Mouse (Mus musculus) liver, adult 2 months (tissue): ENCODE results near the gene Dmrt2. TPM values are rescaled to one million over a fixed set of nuclear protein-coding genes. Genes with fewer than 3 reads are reported as not detected.

ENCODE experiments used
- DNase-seq: peaks from one replicate; pipeline ENCODE4 v3.0.0-alpha.2; 2011; ENCODE audit warnings: low read depth, low spot score; ENCODE audit errors: extremely low read depth
- H3K27ac ChIP-seq: fragments of 200-500 bp; replicated peaks from 2 replicates; pipeline ENCODE4 v1.5.1; 2012; ENCODE audit warnings: low read depth, mild to moderate bottlenecking, control low read depth, inconsistent platforms, low read length; ENCODE audit not compliant: insufficient read depth
- H3K27me3 ChIP-seq: fragments of 200-500 bp; 2 replicates; pipeline ENCODE4 v1.6.1; 2012; ENCODE audit warnings: mild to moderate bottlenecking, moderate library complexity, low read length, inconsistent platforms; ENCODE audit not compliant: control insufficient read depth, insufficient read depth
- H3K36me3 ChIP-seq: fragments of 200-500 bp; 2 replicates; pipeline ENCODE4 v1.6.1; 2012; ENCODE audit warnings: low read length, inconsistent platforms; ENCODE audit not compliant: control insufficient read depth, insufficient read depth
- H3K4me1 ChIP-seq: fragments of 200-500 bp; 2 replicates; pipeline ENCODE4 v1.6.1; 2011; ENCODE audit warnings: low read length; ENCODE audit not compliant: control insufficient read depth, insufficient read depth
- H3K4me3 ChIP-seq: fragments of 200-500 bp; 2 replicates; pipeline ENCODE4 v1.5.1; 2011; ENCODE audit warnings: low read depth, mild to moderate bottlenecking, control low read depth, low read length, moderate library complexity; ENCODE audit not compliant: insufficient read depth
- H3K79me2 ChIP-seq: fragments of 200-500 bp; 2 replicates; pipeline ENCODE4 v1.6.1; 2012; ENCODE audit warnings: inconsistent platforms, mild to moderate bottlenecking, low read length, moderate library complexity; ENCODE audit not compliant: control insufficient read depth, insufficient read depth
- H3K9ac ChIP-seq: fragments of 200-500 bp; 2 replicates; pipeline ENCODE4 v1.6.1; 2012; ENCODE audit warnings: low read depth, mild to moderate bottlenecking, control low read depth, inconsistent platforms, low read length
- CTCF ChIP-seq: fragments of 200-500 bp; IDR thresholded peaks from 2 replicates; pipeline ENCODE4 v1.5.1; 2011; ENCODE audit warnings: low read depth, low read length, control low read depth
- POLR2A ChIP-seq: fragments of 200-500 bp; IDR thresholded peaks from 2 replicates; pipeline ENCODE4 v1.6.1; 2011; ENCODE audit warnings: low read length, control low read depth; ENCODE audit not compliant: insufficient read depth; ENCODE audit errors: extremely low read depth
- WGBS: fragments of 180-500 bp; shearing (Covaris S2); methylation state at CpG from one replicate; pipeline ENCODE4 v1.1.7; 2018; 5-methylcytosine and 5-hydroxymethylcytosine counted together
- polyA plus RNA-seq: library from polyadenylated mRNA; depleted of rRNA; stranded (reverse); fragments of >200 nt; gene quantifications from 2 replicates; pipeline ENCODE4 v1.2.3, GENCODE M21; 2012
- total RNA-seq: library from RNA; depleted of rRNA; stranded (reverse); fragments of >200 nt; gene quantifications from 2 replicates; pipeline ENCODE4 v1.2.3, GENCODE M21; 2014

Dmrt2 gene
- total and polyA plus RNA-seq, 2 experiments: 0.42 to 0.74 TPM

GRCm38 (mm10) chr19:25665486-25666339 is 6.5 kb upstream of the Dmrt2 start:
- no peaks in the 10 kb centered on the region for H3K36me3 ChIP-seq
- no peak overlapping the region for H3K9ac ChIP-seq
- no peaks in the 10 kb centered on the region for H3K4me1 ChIP-seq
- H3K27me3 ChIP-seq: peaks cover 7% of the 10 kb centered on the region
- H3K27ac ChIP-seq: no peak overlapping the region
- H3K4me3 ChIP-seq: no peak overlapping the region
- TF ChIP-seq CTCF (no peak), POLR2A (no peak)
- 12% methylated on average over 30 of the region's 31 CpGs for WGBS
- no peak for DNase-seq
- H3K79me2 ChIP-seq: no peaks in the 10 kb centered on the region

DNA sequence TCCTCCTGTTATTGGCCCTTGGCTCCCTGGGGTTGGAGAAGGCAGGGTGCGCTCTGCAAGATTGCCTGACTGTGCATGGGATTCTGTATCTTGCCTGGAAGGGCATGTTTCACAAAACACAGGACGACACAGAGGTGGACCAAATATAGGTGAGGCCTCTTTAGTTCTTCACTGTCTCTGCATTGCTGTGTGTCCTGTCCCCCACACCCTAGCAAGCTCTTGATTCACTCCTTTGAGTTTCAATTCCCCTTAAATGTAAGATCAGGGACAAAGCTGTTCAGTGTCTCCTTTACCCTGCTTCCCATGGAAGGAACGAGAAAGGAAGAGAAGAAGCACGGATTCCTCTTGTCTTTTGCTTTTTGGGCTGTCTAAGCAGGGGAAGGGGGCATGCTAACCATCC is 4.4 kb upstream of the Dmrt2 start:
- no peaks in the 10 kb centered on the region for H3K4me1 ChIP-seq
- H3K36me3 ChIP-seq: no peaks in the 10 kb centered on the region
- H3K4me3 ChIP-seq: no peak overlapping the region
- H3K27me3 ChIP-seq: peaks cover 10% of the 10 kb centered on the region
- no peak for DNase-seq
- TF ChIP-seq POLR2A (no peak), CTCF (no peak)
- H3K9ac ChIP-seq: no peak overlapping the region
- no peaks in the 10 kb centered on the region for H3K79me2 ChIP-seq
- 52% methylated on average over 4 of the region's 4 CpGs for WGBS
- H3K27ac ChIP-seq: no peak overlapping the region

DNA sequence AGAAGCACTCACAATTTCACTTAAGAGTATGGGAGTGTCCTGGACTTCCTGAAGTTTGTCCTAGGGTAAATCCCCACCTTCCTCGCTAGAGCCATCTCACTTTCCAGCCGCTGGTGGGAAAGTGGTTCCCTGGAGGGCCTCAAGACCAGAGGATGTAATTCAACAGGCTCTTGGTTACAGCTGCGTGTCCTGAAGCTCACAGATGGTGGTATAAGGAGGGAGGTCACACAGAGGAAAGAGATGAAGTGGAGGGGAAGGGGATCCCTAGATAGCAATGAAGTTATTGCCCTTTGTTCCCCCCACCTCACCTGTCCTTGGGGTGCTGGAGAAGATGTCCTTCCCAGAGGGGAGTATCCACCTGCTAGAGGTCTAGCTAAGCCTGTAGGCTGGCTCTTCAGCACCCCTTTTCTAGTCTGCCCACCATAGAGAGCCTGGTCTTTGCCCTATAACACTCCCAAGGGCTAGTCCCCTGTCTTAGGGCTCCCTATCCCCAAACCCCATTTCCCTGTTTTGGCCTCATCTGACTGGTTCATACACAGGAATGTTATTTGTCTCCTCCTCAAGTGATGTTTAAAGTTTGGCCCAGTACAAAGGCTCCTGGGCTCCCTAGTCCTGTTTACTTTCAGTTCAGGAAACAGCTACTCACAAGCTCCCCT is 2.5 kb upstream of the Dmrt2 start:
- no peak overlapping the region for H3K27ac ChIP-seq
- 32% methylated on average over 3 of the region's 3 CpGs for WGBS
- no peak for DNase-seq
- H3K36me3 ChIP-seq: no peaks in the 10 kb centered on the region
- H3K79me2 ChIP-seq: no peaks in the 10 kb centered on the region
- H3K9ac ChIP-seq: no peak overlapping the region
- TF ChIP-seq CTCF (no peak), POLR2A (no peak)
- no peak overlapping the region for H3K4me3 ChIP-seq
- peaks cover 4% of the 10 kb centered on the region; the same call in 1 of the 2 replicates for H3K4me1 ChIP-seq
- H3K27me3 ChIP-seq: peaks cover 16% of the 10 kb centered on the region

GRCm38 (mm10) chr19:25670571-25671285 is 1.5 kb upstream of the Dmrt2 start:
- Histone ChIP-seq H3K36me3 (no peaks in the 10 kb centered on the region), H3K4me1 (peaks cover 4% of the 10 kb centered on the region; the same call in 1 of the 2 replicates), H3K4me3 (no peak overlapping the region), H3K27me3 (peaks cover 12% of the 10 kb centered on the region), H3K27ac (no peak overlapping the region), H3K79me2 (no peaks in the 10 kb centered on the region), H3K9ac (no peak overlapping the region)
- TF ChIP-seq POLR2A (no peak), CTCF (no peak)
- WGBS: 15% methylated on average over 17 of the region's 17 CpGs
- no peak for DNase-seq

- H3K27ac ChIP-seq: no peak overlapping the region
- peaks cover 12% of the 10 kb centered on the region for H3K27me3 ChIP-seq
- H3K79me2 ChIP-seq: no peaks in the 10 kb centered on the region
- H3K4me3 ChIP-seq: no peak overlapping the region
- peaks cover 4% of the 10 kb centered on the region; the same call in 1 of the 2 replicates for H3K4me1 ChIP-seq
- DNase-seq: no peak
- no peaks in the 10 kb centered on the region for H3K36me3 ChIP-seq
- 4% methylated on average over 14 of the region's 14 CpGs for WGBS
- no peak overlapping the region for H3K9ac ChIP-seq
- TF ChIP-seq CTCF (no peak), POLR2A (no peak)
Measured at GRCm38 (mm10) chr19:25671681-25672080, 530 bp upstream of the Dmrt2 start.
